Mouse (Mus musculus): ENCODE results near the gene Gm8127. TPM values are rescaled to one million over a fixed set of nuclear protein-coding genes. Genes with fewer than 3 reads are reported as not detected.
"Not testable (repeated sequence)": the region's sequence is repeated elsewhere in the genome, so short reads cannot be mapped to it uniquely, and the experiment has no call there.

Gm8127 gene
- not detected in 2 replicates for polyA plus RNA-seq (2015; fragmentation: Nextera tagmentation; extraction: Ambion mirVana)

DNA sequence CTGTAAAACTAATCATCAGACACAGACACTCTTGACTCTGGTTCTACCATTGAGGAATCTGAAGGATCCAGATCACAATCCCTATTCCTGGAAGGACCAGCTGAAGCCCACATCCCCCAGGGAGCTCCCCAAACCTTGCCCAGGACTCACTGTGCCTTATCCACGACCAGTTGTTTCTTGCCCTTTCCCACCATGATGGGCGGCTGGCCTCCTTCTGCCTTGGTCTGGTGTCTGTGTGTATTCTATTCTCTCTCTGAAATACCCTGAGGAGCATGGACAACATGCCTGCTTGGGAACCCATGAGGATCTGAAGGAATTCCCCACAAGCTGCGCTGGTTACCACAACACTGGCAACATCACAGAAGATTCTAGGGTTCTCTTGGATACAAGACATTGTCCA is at the start of gene Gm8127:
Gm8127 (minus strand) TSS at position 330 of the 400 bp plus-strand sequence.
- H3K4me3 ChIP-seq (ENCODE audit: low read length); H3K27ac ChIP-seq (ENCODE audit: low read length); H3K9me3 ChIP-seq (replicated peaks; ENCODE audit: control insufficient read depth, low read length); H3K4me2 ChIP-seq (ENCODE audit: low read depth, low read length); H3K36me3 ChIP-seq (ENCODE audit: control insufficient read depth, insufficient read depth); H3K9ac ChIP-seq (ENCODE audit: low read length); H3K27me3 ChIP-seq (ENCODE audit: control insufficient read depth, insufficient read depth, low read length); H3K4me1 ChIP-seq (ENCODE audit: control insufficient read depth, insufficient read depth, low read length); ATAC-seq (replicated peaks; ENCODE audit: extremely low read depth, insufficient read depth, low FRiP score): not testable (repeated sequence)
- 58% methylated on average over 3 of the region's 3 CpGs for WGBS

DNA sequence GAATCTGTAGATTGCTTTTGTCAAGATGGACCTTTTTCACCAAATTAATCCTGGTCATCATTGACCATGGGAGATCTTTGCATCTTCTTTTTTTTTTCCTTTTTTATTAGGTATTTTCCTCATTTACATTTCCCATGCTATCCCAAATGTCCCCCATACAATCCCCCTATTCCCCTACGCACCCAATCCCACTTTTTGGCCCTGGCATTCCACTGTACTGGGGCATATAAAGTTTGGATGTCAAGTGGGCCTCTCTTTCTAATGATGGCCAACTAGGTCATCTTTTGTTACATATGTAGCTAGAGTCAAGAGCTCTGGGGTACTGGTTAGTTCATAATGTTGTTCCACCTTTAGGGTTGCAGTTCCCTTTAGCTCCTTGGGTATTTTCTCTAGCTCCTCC is 44.0 kb upstream of the Gm8127 start:
- not testable (repeated sequence) for H3K4me2 ChIP-seq (ENCODE audit: low read depth, low read length); H3K9ac ChIP-seq (ENCODE audit: low read length); H3K27me3 ChIP-seq (ENCODE audit: control insufficient read depth, insufficient read depth, low read length); H3K27ac ChIP-seq (ENCODE audit: low read length); H3K9me3 ChIP-seq (replicated peaks; ENCODE audit: control insufficient read depth, low read length); H3K4me1 ChIP-seq (ENCODE audit: control insufficient read depth, insufficient read depth, low read length); ATAC-seq (replicated peaks; ENCODE audit: extremely low read depth, insufficient read depth, low FRiP score); H3K36me3 ChIP-seq (ENCODE audit: control insufficient read depth, insufficient read depth); H3K4me3 ChIP-seq (ENCODE audit: low read length)
- 60% methylated on average over 1 of the region's 1 CpGs for WGBS

- not testable (repeated sequence) for H3K27ac ChIP-seq (ENCODE audit: low read length); H3K9ac ChIP-seq (ENCODE audit: low read length); H3K4me2 ChIP-seq (ENCODE audit: low read depth, low read length); H3K9me3 ChIP-seq (replicated peaks; ENCODE audit: control insufficient read depth, low read length); H3K27me3 ChIP-seq (ENCODE audit: control insufficient read depth, insufficient read depth, low read length); H3K4me1 ChIP-seq (ENCODE audit: control insufficient read depth, insufficient read depth, low read length); ATAC-seq (replicated peaks; ENCODE audit: extremely low read depth, insufficient read depth, low FRiP score); H3K36me3 ChIP-seq (ENCODE audit: control insufficient read depth, insufficient read depth); H3K4me3 ChIP-seq (ENCODE audit: low read length)
- 89% methylated on average over 9 of the region's 11 CpGs for WGBS
These were observed 37.8 kb upstream of the Gm8127 start for GRCm38 (mm10) chr14:43331362-43331880.

- not testable (repeated sequence) for H3K4me3 ChIP-seq (ENCODE audit: low read length); H3K27me3 ChIP-seq (ENCODE audit: control insufficient read depth, insufficient read depth, low read length); H3K27ac ChIP-seq (ENCODE audit: low read length); ATAC-seq (replicated peaks; ENCODE audit: extremely low read depth, insufficient read depth, low FRiP score); H3K36me3 ChIP-seq (ENCODE audit: control insufficient read depth, insufficient read depth); H3K4me1 ChIP-seq (ENCODE audit: control insufficient read depth, insufficient read depth, low read length); H3K9ac ChIP-seq (ENCODE audit: low read length); H3K4me2 ChIP-seq (ENCODE audit: low read depth, low read length); H3K9me3 ChIP-seq (replicated peaks; ENCODE audit: control insufficient read depth, low read length)
- 42% methylated on average over 1 of the region's 2 CpGs for WGBS
These were observed 35.0 kb upstream of the Gm8127 start for GRCm38 (mm10) chr14:43328603-43329002.

GRCm38 (mm10) chr14:43319516-43319915 is 25.9 kb upstream of the Gm8127 start:
- H3K9me3 ChIP-seq (replicated peaks; ENCODE audit: control insufficient read depth, low read length); H3K4me2 ChIP-seq (ENCODE audit: low read depth, low read length); ATAC-seq (replicated peaks; ENCODE audit: extremely low read depth, insufficient read depth, low FRiP score); H3K4me3 ChIP-seq (ENCODE audit: low read length); H3K36me3 ChIP-seq (ENCODE audit: control insufficient read depth, insufficient read depth); H3K4me1 ChIP-seq (ENCODE audit: control insufficient read depth, insufficient read depth, low read length); H3K9ac ChIP-seq (ENCODE audit: low read length); H3K27me3 ChIP-seq (ENCODE audit: control insufficient read depth, insufficient read depth, low read length); H3K27ac ChIP-seq (ENCODE audit: low read length): not testable (repeated sequence)

GRCm38 (mm10) chr14:43278681-43279080 is 15.0 kb downstream of the Gm8127 start:
- not testable (repeated sequence) for ATAC-seq (replicated peaks; ENCODE audit: extremely low read depth, insufficient read depth, low FRiP score); H3K9me3 ChIP-seq (replicated peaks; ENCODE audit: control insufficient read depth, low read length); H3K27ac ChIP-seq (ENCODE audit: low read length); H3K4me1 ChIP-seq (ENCODE audit: control insufficient read depth, insufficient read depth, low read length); H3K4me2 ChIP-seq (ENCODE audit: low read depth, low read length); H3K36me3 ChIP-seq (ENCODE audit: control insufficient read depth, insufficient read depth); H3K4me3 ChIP-seq (ENCODE audit: low read length); H3K9ac ChIP-seq (ENCODE audit: low read length); H3K27me3 ChIP-seq (ENCODE audit: control insufficient read depth, insufficient read depth, low read length)
- WGBS, result 75% methylated on average over 3 of the region's 3 CpGs

- not testable (repeated sequence) for H3K4me2 ChIP-seq (ENCODE audit: low read depth, low read length); H3K9ac ChIP-seq (ENCODE audit: low read length); ATAC-seq (replicated peaks; ENCODE audit: extremely low read depth, insufficient read depth, low FRiP score); H3K36me3 ChIP-seq (ENCODE audit: control insufficient read depth, insufficient read depth); H3K9me3 ChIP-seq (replicated peaks; ENCODE audit: control insufficient read depth, low read length); H3K27ac ChIP-seq (ENCODE audit: low read length); H3K4me1 ChIP-seq (ENCODE audit: control insufficient read depth, insufficient read depth, low read length); H3K27me3 ChIP-seq (ENCODE audit: control insufficient read depth, insufficient read depth, low read length); H3K4me3 ChIP-seq (ENCODE audit: low read length)
- 57% methylated on average over 4 of the region's 4 CpGs for WGBS
These were observed 15.5 kb downstream of the Gm8127 start for GRCm38 (mm10) chr14:43278146-43278545.

GRCm38 (mm10) chr14:43277468-43277867 is 16.2 kb downstream of the Gm8127 start:
- not testable (repeated sequence) for H3K4me2 ChIP-seq (ENCODE audit: low read depth, low read length); H3K36me3 ChIP-seq (ENCODE audit: control insufficient read depth, insufficient read depth); H3K9me3 ChIP-seq (replicated peaks; ENCODE audit: control insufficient read depth, low read length); ATAC-seq (replicated peaks; ENCODE audit: extremely low read depth, insufficient read depth, low FRiP score); H3K27ac ChIP-seq (ENCODE audit: low read length); H3K27me3 ChIP-seq (ENCODE audit: control insufficient read depth, insufficient read depth, low read length); H3K4me1 ChIP-seq (ENCODE audit: control insufficient read depth, insufficient read depth, low read length); H3K9ac ChIP-seq (ENCODE audit: low read length); H3K4me3 ChIP-seq (ENCODE audit: low read length)
- WGBS, result 42% methylated on average over 2 of the region's 2 CpGs

- not testable (repeated sequence) for H3K4me2 ChIP-seq (ENCODE audit: low read depth, low read length); H3K27me3 ChIP-seq (ENCODE audit: control insufficient read depth, insufficient read depth, low read length); H3K4me1 ChIP-seq (ENCODE audit: control insufficient read depth, insufficient read depth, low read length); ATAC-seq (replicated peaks; ENCODE audit: extremely low read depth, insufficient read depth, low FRiP score); H3K36me3 ChIP-seq (ENCODE audit: control insufficient read depth, insufficient read depth); H3K4me3 ChIP-seq (ENCODE audit: low read length); H3K27ac ChIP-seq (ENCODE audit: low read length); H3K9ac ChIP-seq (ENCODE audit: low read length); H3K9me3 ChIP-seq (replicated peaks; ENCODE audit: control insufficient read depth, low read length)
- WGBS, result 72% methylated on average over 1 of the region's 1 CpGs
These were observed 17.9 kb downstream of the Gm8127 start for GRCm38 (mm10) chr14:43275752-43276151.

All from heart, embryonic 16.5 days (tissue).